Mouse (Mus musculus): ENCODE measurements around the gene Dimt1.

DNA sequence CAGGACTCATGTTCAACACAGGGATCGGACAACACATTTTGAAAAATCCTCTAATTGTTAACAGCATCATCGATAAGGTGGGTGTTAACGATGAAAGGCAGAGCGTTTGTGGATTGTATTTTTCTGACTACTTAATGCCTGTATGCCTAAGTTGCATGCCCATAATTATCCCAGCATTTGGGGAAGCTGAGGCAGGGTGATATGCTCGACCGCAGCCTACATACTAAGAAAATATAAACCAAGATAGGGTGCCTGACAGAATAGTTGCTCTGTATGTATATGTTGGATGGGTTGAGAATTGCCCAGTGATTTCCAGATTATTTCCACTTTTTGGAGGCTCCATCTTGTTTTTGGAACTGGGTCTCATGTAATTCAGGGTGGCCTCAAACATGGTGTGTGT, 656 bp downstream of the Dimt1 start:
- TF ChIP-seq POLR2AphosphoS2 (IDR thresholded peaks at IDR 0.05; ENCODE audit: insufficient read length, low read depth) (no peak), USF1 (IDR thresholded peaks at IDR 0.05; ENCODE audit: low read depth) (no peak), POLR2A (IDR thresholded peaks at IDR 0.05; ENCODE audit: insufficient read length, low read depth) (no peak), MYOG (IDR thresholded peaks at IDR 0.05; ENCODE audit: control insufficient read depth in 1 of 3, insufficient read depth in 1 of 3, insufficient read length in 2 of 3, low read depth in 2 of 3) (no peak), E2F4 (IDR thresholded peaks at IDR 0.05; ENCODE audit: insufficient read depth) (no peak), MAX (IDR thresholded peaks at IDR 0.05; ENCODE audit: low read depth) (no peak), REST (IDR thresholded peaks at IDR 0.05; ENCODE audit: insufficient read depth, insufficient read length) (no peak), TCF12 (IDR thresholded peaks at IDR 0.05; ENCODE audit: insufficient read depth, poor library complexity, severe bottlenecking) (no peak), MYOD1 (IDR thresholded peaks at IDR 0.05; ENCODE audit: control insufficient read depth in 1 of 3, insufficient read length in 2 of 3, low read depth in 2 of 3) (no peak)

Data from myocyte (in vitro differentiated cells).